Mouse (Mus musculus): ENCODE results near the gene Espl1. TPM values are rescaled to one million over a fixed set of nuclear protein-coding genes. Genes with fewer than 3 reads are reported as not detected.

The Espl1 gene
- total and polyA plus RNA-seq, 2 experiments = 0.09 to 0.11 TPM

- no peaks in the 10 kb centered on the region for H3K79me2 ChIP-seq (ENCODE audit: control insufficient read depth, insufficient read depth, low read length)
- no peak for TF ChIP-seq POLR2A (IDR thresholded peaks at IDR 0.05; ENCODE audit: extremely low read depth, insufficient read depth, low read length)
- TF ChIP-seq CTCF (IDR thresholded peaks at IDR 0.05; ENCODE audit: low read depth, low read length) = peak; percentile 28; the same call in 1 of the 2 replicates
- peaks cover 5% of the 10 kb centered on the region; the same call in 1 of the 2 replicates for H3K4me1 ChIP-seq (ENCODE audit: control insufficient read depth, insufficient read depth, low read length)
- H3K27ac ChIP-seq (replicated peaks; ENCODE audit: insufficient read depth, low read depth, low read length) = peak overlapping the region; percentile 8; the same call in 1 of the 2 replicates
- H3K27me3 ChIP-seq (ENCODE audit: control insufficient read depth, insufficient read depth, low read length) = peaks cover 9% of the 10 kb centered on the region
- DNase-seq (ENCODE audit: extremely low read depth, low read depth, low spot score) = no peak
- WGBS = 1% methylated on average over 49 of the region's 49 CpGs
- peak overlapping the region; percentile 64 for H3K9ac ChIP-seq (ENCODE audit: low read depth, low read length)
- H3K4me3 ChIP-seq (ENCODE audit: insufficient read depth, low read depth, low read length) = peak overlapping the region; percentile 55
- no peaks in the 10 kb centered on the region for H3K36me3 ChIP-seq (ENCODE audit: control insufficient read depth, insufficient read depth, low read length)
Observed at GRCm38 (mm10) chr15:102355134-102355870, 59.2 kb downstream of the Espl1 start.

GRCm38 (mm10) chr15:102355871-102356441 lies 59.9 kb downstream of the Espl1 start:
- H3K9ac ChIP-seq (ENCODE audit: low read depth, low read length) = peak overlapping the region; percentile 64
- no peak for DNase-seq (ENCODE audit: extremely low read depth, low read depth, low spot score)
- H3K36me3 ChIP-seq (ENCODE audit: control insufficient read depth, insufficient read depth, low read length) = no peaks in the 10 kb centered on the region
- H3K4me1 ChIP-seq (ENCODE audit: control insufficient read depth, insufficient read depth, low read length) = peaks cover 5% of the 10 kb centered on the region; the same call in 1 of the 2 replicates
- H3K27ac ChIP-seq (replicated peaks; ENCODE audit: insufficient read depth, low read depth, low read length) = peak overlapping the region; percentile 8; the same call in 1 of the 2 replicates
- 12% methylated on average over 38 of the region's 38 CpGs for WGBS
- H3K4me3 ChIP-seq (ENCODE audit: insufficient read depth, low read depth, low read length) = peak overlapping the region; percentile 55
- no peaks in the 10 kb centered on the region for H3K79me2 ChIP-seq (ENCODE audit: control insufficient read depth, insufficient read depth, low read length)
- peaks cover 9% of the 10 kb centered on the region for H3K27me3 ChIP-seq (ENCODE audit: control insufficient read depth, insufficient read depth, low read length)
- TF ChIP-seq CTCF (IDR thresholded peaks at IDR 0.05; ENCODE audit: low read depth, low read length) = no peak
- no peak for TF ChIP-seq POLR2A (IDR thresholded peaks at IDR 0.05; ENCODE audit: extremely low read depth, insufficient read depth, low read length)

DNA sequence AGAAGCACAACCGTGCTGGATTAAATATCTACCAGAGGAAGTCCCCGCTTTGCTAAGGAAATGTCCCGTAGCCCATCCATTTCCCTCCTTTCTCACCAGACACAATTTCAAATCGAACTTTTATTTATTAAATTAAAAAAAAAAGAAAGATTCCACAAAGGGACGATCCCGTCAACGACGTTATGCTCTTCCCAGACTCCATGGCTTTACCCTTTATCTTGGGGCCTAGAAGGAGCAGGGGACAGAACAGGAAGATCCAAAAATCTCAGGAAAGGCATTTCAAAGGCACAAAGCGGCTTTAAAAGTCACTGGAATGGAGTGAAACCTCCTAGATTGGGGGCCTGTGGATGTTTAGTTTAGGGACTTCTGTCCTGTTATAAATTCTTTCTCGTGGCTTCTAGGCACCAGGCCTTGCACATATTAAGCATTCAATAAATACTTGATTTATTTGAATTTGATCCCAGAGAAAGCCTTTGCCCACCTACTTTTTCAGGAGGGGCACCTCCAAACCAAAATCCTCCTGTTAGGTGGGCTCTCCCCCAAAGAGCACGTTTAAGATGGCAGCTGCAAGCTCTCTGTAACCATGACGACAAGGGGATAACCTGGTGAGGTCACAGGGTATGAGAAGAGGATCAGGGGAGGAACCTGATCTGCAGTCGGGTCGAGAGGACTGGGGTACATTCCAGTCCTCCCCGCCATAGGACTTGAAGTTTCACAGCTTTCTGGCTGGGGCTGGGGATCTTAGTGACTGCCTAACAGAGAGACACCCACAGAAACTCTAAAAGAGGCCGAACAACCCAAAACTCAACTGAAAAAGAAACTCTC lies 60.6 kb downstream of the Espl1 start:
- DNase-seq (ENCODE audit: extremely low read depth, low read depth, low spot score) = no peak
- H3K36me3 ChIP-seq (ENCODE audit: control insufficient read depth, insufficient read depth, low read length) = no peaks in the 10 kb centered on the region
- no peaks in the 10 kb centered on the region for H3K79me2 ChIP-seq (ENCODE audit: control insufficient read depth, insufficient read depth, low read length)
- H3K4me3 ChIP-seq (ENCODE audit: insufficient read depth, low read depth, low read length) = no peak overlapping the region
- 67% methylated on average over 16 of the region's 16 CpGs for WGBS
- H3K4me1 ChIP-seq (ENCODE audit: control insufficient read depth, insufficient read depth, low read length) = peaks cover 3% of the 10 kb centered on the region; the same call in 1 of the 2 replicates
- no peak overlapping the region for H3K9ac ChIP-seq (ENCODE audit: low read depth, low read length)
- no peak overlapping the region for H3K27ac ChIP-seq (replicated peaks; ENCODE audit: insufficient read depth, low read depth, low read length)
- peaks cover 9% of the 10 kb centered on the region for H3K27me3 ChIP-seq (ENCODE audit: control insufficient read depth, insufficient read depth, low read length)
- no peak for TF ChIP-seq CTCF (IDR thresholded peaks at IDR 0.05; ENCODE audit: low read depth, low read length)
- no peak for TF ChIP-seq POLR2A (IDR thresholded peaks at IDR 0.05; ENCODE audit: extremely low read depth, insufficient read depth, low read length)

DNA sequence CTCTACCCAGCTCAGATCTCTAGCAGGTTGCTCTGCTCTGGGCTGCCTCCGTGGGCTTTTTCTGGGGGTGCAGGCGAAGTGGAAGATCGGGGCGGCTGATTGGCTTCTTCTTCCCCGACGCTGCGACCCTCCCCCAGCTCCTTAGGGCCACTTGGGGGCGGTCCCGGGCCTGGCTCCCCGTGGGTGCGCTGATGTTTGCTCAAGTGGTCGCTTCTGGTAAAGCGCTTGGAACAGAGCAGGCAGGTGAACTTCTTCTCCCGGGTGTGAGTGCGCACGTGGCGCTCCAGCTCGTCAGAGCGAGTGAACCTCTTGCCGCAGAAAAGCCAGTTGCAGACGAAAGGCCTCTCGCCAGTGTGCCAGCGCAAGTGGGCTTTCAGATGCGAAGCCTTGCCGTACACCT lies 62.1 kb downstream of the Espl1 start:
- Histone ChIP-seq H3K27ac (replicated peaks; ENCODE audit: insufficient read depth, low read depth, low read length) (no peak overlapping the region), H3K36me3 (ENCODE audit: control insufficient read depth, insufficient read depth, low read length) (no peaks in the 10 kb centered on the region), H3K9ac (ENCODE audit: low read depth, low read length) (no peak overlapping the region), H3K4me3 (ENCODE audit: insufficient read depth, low read depth, low read length) (no peak overlapping the region), H3K79me2 (ENCODE audit: control insufficient read depth, insufficient read depth, low read length) (no peaks in the 10 kb centered on the region), H3K27me3 (ENCODE audit: control insufficient read depth, insufficient read depth, low read length) (peaks cover 9% of the 10 kb centered on the region), H3K4me1 (ENCODE audit: control insufficient read depth, insufficient read depth, low read length) (peaks cover 3% of the 10 kb centered on the region; the same call in 1 of the 2 replicates)
- 7% methylated on average over 25 of the region's 25 CpGs for WGBS
- DNase-seq (ENCODE audit: extremely low read depth, low read depth, low spot score) = no peak
- no peak for TF ChIP-seq POLR2A (IDR thresholded peaks at IDR 0.05; ENCODE audit: extremely low read depth, insufficient read depth, low read length)

GRCm38 (mm10) chr15:102358834-102359233 lies 62.8 kb downstream of the Espl1 start:
- no peak for DNase-seq (ENCODE audit: extremely low read depth, low read depth, low spot score)
- peaks cover 9% of the 10 kb centered on the region for H3K27me3 ChIP-seq (ENCODE audit: control insufficient read depth, insufficient read depth, low read length)
- H3K79me2 ChIP-seq (ENCODE audit: control insufficient read depth, insufficient read depth, low read length) = no peaks in the 10 kb centered on the region
- no peak overlapping the region for H3K27ac ChIP-seq (replicated peaks; ENCODE audit: insufficient read depth, low read depth, low read length)
- WGBS = 56% methylated on average over 5 of the region's 5 CpGs
- TF ChIP-seq POLR2A (IDR thresholded peaks at IDR 0.05; ENCODE audit: extremely low read depth, insufficient read depth, low read length) (no peak), CTCF (IDR thresholded peaks at IDR 0.05; ENCODE audit: low read depth, low read length) (no peak)
- H3K4me3 ChIP-seq (ENCODE audit: insufficient read depth, low read depth, low read length) = no peak overlapping the region
- H3K4me1 ChIP-seq (ENCODE audit: control insufficient read depth, insufficient read depth, low read length) = peaks cover 3% of the 10 kb centered on the region; the same call in 1 of the 2 replicates
- H3K36me3 ChIP-seq (ENCODE audit: control insufficient read depth, insufficient read depth, low read length) = no peaks in the 10 kb centered on the region
- no peak overlapping the region for H3K9ac ChIP-seq (ENCODE audit: low read depth, low read length)

All from liver, adult 2 months (tissue).